Mouse (Mus musculus) stomach, embryonic 14.5 days (tissue): ENCODE measurements around the gene Tox2. TPM values are rescaled to one million over a fixed set of nuclear protein-coding genes. Genes with fewer than 3 reads are reported as not detected.

Experiments
- ATAC-seq: fragments of 200-750 bp; cut with Nextera tagmentation; 2 replicates; pipeline ENCODE4 v1.8.0; 2017; ENCODE audit warnings: low read depth, moderate TSS enrichment; ENCODE audit not compliant: insufficient number of reproducible peaks, insufficient read depth, low FRiP score
- H3K27ac ChIP-seq: fragments of 300-500 bp; sonication (generic); 2 replicates; pipeline ENCODE4 v1.5.1; 2014; ENCODE audit warnings: mild to moderate bottlenecking, low read length, moderate library complexity, mixed read lengths
- H3K27me3 ChIP-seq: fragments of 300-500 bp; sonication (generic); 2 replicates; pipeline ENCODE4 v1.6.1; 2014; ENCODE audit warnings: low read length, control low read depth, mixed read lengths; ENCODE audit not compliant: control insufficient read depth, insufficient read depth
- H3K36me3 ChIP-seq: fragments of 300-500 bp; sonication (generic); 2 replicates; pipeline ENCODE4 v1.6.1; 2014; ENCODE audit warnings: mild to moderate bottlenecking, control low read depth, low read length, moderate library complexity, mixed read lengths; ENCODE audit not compliant: control insufficient read depth, insufficient read depth
- H3K4me1 ChIP-seq: fragments of 300-500 bp; sonication (generic); 2 replicates; pipeline ENCODE4 v1.6.1; 2014; ENCODE audit warnings: low read length, control low read depth, mixed read lengths; ENCODE audit not compliant: control insufficient read depth, insufficient read depth
- H3K4me2 ChIP-seq: fragments of 300-500 bp; sonication (generic); replicated peaks from 2 replicates; pipeline ENCODE4 v1.6.1; 2014; ENCODE audit warnings: low read depth, low read length, control low read depth
- H3K4me3 ChIP-seq: fragments of 300-500 bp; sonication (generic); 2 replicates; pipeline ENCODE4 v1.5.1; 2014; ENCODE audit warnings: low read depth, low read length, control low read depth
- H3K9ac ChIP-seq: fragments of 300-500 bp; sonication (generic); replicated peaks from 2 replicates; pipeline ENCODE4 v1.6.1; 2014; ENCODE audit warnings: low read depth, mild to moderate bottlenecking, control low read depth, low read length, moderate library complexity, mixed read lengths
- H3K9me3 ChIP-seq: fragments of 300-500 bp; sonication (generic); 2 replicates; pipeline ENCODE4 v1.6.1; 2016; ENCODE audit warnings: low read depth, low read length, control low read depth; ENCODE audit not compliant: control insufficient read depth
- WGBS: fragments of 180-500 bp; shearing (Covaris S2); extraction: QIAGEN DNeasy Blood & Tissue Kit; methylation state at CpG from one replicate; pipeline ENCODE4 v1.1.7; 2014; 5-methylcytosine and 5-hydroxymethylcytosine counted together
- polyA plus RNA-seq: library from polyadenylated mRNA; unstranded; fragments of >200 nt; fragmentation: Nextera tagmentation; extraction: Ambion mirVana; gene quantifications from 2 replicates; pipeline ENCODE4 v1.2.1, GENCODE M21; 2014

Tox2 gene
- polyA plus RNA-seq, 1 experiment from 2014 or later: 7.1 TPM

DNA sequence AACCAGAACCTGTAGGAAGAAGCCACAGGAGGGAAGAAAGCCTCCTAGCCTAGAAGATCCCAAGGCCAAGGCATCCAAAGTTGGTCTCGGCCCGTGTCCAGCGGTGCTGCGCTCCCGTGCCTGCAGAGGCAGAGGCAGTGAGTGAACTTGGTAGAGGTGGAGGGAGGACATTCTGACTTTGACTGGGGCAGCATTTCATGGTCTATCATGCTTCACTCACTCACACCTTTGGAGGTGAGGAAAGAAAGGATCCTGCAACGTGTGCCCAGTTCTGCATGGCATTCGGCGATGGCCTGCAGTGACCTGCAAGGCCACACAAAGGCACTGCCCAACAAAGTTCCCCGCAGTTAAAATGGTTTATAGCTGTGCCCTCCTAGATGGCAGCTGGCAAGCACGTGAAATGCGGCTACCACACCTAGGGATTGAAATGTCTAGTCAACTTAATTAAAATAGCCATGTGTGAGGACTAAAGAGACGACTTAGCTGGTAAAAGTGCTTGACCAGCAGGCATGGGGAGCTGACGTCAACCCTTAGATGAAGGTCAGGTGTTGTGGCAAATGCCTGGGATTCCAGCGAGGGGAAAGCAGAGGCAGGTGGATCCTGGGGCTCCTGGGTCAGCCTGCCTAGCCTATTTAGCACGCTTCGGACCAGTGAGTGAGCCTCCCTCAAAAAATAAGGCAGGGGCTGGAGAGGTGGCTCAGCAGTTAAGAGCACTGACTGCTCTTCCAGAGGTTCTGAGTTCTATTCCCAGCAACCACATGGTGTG lies 158.1 kb downstream of the Tox2 start:
- WGBS: 81% methylated on average over 16 of the region's 16 CpGs
- H3K9me3 ChIP-seq: no peaks in the 10 kb centered on the region
- no peak for ATAC-seq
- no peaks in the 10 kb centered on the region for H3K27me3 ChIP-seq
- H3K27ac ChIP-seq: no peak overlapping the region
- H3K4me3 ChIP-seq: no peak overlapping the region
- H3K9ac ChIP-seq: no peak overlapping the region
- no peaks in the 10 kb centered on the region for H3K36me3 ChIP-seq
- peaks cover 17% of the 10 kb centered on the region for H3K4me1 ChIP-seq
- no peak overlapping the region for H3K4me2 ChIP-seq

DNA sequence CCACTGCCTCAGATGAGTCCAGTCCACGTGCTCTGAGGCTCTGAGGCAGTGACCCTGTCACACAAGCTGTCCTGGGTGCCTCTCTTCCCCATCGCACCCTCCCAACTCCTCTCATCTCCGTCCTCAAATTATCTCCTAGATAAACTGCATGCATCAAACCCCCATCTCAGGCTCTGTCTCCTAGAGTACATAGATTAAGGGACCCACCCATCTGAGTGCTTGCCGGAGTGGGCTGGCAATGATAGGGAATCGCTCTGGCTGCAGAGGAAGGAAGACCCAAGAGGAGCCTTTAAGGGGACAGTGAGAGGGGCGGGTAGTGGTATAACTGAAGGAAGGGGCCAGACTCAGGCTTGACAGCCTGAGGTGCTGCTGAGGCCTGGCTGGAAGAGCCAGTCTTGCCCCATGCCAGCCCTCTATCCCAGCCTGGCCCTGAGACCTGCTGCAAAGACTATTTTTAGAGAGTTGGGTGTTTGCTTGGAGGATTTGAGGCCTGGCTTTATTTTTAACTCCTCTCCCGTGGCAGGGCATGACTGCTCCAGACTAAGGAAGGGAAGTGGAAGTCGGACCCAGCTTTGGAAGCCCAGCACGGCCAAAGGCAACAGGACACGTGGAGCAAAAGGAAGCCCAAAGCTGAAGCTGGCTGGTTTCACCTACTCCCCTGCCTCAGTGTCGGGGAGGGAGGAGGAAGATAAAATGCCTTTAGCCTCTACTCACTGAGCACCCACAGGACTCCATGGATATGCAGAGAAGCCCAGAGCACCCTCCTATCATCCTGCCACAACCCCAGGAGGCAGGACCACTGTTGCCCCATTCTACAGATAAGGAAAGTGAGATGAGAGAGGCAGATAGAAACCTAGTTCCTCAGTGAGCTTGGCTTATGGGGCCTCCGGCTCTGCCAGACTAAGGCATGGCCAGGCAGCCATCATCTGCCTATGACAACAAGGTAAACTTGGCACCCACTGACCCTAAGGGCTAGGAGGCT lies 160.3 kb downstream of the Tox2 start:
- ATAC-seq: no peak
- Histone ChIP-seq H3K27ac (no peak overlapping the region), H3K4me2 (no peak overlapping the region), H3K36me3 (no peaks in the 10 kb centered on the region), H3K4me3 (no peak overlapping the region), H3K9ac (no peak overlapping the region), H3K4me1 (peaks cover 17% of the 10 kb centered on the region), H3K27me3 (no peaks in the 10 kb centered on the region), H3K9me3 (no peaks in the 10 kb centered on the region)
- 72% methylated on average over 12 of the region's 12 CpGs for WGBS

DNA sequence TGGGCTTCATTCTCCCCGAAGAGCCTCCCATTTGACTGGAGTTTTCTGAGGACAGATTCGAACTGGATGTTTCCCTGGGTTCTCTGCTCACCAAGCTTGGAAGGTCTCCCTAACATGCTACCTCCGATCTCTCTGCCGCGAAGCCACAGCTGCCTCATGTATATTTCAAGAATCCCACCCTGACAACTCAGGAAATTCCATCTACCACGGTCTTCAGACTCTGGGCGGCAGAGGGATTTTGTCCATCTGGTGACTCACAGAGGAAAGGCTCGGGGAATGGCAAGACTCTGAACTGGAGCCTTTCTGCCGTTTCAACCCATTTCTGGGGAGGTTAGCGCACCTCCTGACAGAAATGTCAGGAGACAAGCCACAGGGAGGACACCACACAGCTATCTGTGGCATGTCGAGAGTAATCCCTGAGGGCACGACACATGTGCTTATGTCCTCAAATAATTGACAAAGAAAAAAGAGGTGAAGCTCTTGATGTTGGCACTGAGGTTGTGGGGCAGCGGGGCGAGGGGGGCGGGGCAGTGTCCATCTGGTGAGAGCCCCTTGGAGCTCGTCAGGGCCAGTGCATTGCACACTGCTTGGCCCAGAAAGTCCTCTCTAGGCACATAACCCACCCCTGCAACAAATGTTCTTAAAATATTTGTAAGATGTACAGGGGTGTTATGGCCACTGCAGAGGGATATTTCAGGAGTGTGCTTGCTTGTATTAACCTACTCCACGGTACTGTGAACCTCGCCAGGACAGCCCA lies 162.0 kb downstream of the Tox2 start:
- 52% methylated on average over 18 of the region's 18 CpGs for WGBS
- H3K27ac ChIP-seq: peak overlapping the region; percentile 90
- H3K4me1 ChIP-seq: peaks cover 17% of the 10 kb centered on the region
- H3K27me3 ChIP-seq: no peaks in the 10 kb centered on the region
- peak; percentile 15; the same call in 1 of the 2 replicates for ATAC-seq
- no peaks in the 10 kb centered on the region for H3K36me3 ChIP-seq
- no peak overlapping the region for H3K4me3 ChIP-seq
- H3K9ac ChIP-seq: no peak overlapping the region
- H3K4me2 ChIP-seq: 0 out of 2 replicates have a peak overlapping the region, but pooled peaks have one; percentile 15
- no peaks in the 10 kb centered on the region for H3K9me3 ChIP-seq

DNA sequence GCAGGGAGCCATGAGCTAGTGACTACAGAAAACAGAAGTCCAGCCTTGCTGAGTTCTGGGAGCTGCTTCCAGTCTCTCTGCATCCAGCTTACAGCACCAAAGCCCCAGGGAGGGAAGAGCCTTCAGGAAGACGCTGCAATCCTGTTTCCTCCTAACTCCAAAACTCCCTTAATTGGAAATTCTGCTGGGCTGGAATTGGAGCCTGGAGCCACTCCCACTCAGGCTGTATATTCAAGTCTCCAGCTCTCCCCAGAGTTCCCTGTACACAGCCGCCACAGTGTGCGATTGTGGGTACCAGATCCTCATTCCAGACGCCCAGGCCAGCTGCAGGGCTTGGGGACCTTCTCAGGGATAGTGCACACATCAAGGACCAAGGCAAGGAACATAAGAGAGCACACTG lies 167.2 kb downstream of the Tox2 start:
- Histone ChIP-seq H3K36me3 (no peaks in the 10 kb centered on the region), H3K9ac (no peak overlapping the region), H3K9me3 (no peaks in the 10 kb centered on the region), H3K27ac (peak overlapping the region; percentile 89), H3K4me1 (peaks cover 5% of the 10 kb centered on the region; the same call in 1 of the 2 replicates), H3K27me3 (no peaks in the 10 kb centered on the region), H3K4me3 (no peak overlapping the region), H3K4me2 (no peak overlapping the region)
- peak; percentile 72; the same call in 1 of the 2 replicates for ATAC-seq
- 31% methylated on average over 4 of the region's 4 CpGs for WGBS

DNA sequence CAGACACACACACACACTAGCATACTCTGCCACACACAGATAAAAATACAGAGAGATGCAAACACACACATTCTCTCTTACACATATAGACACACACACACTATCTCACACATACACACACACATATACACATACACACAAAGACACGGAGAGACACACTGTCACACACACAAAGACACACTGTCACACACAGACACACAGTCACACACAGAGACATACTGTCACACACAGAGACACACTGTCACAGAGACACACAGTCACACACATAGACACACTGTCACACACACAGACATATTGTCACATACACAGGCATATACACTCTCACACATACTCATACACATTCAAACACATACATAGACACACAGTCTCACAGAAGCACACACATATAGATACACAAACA lies 169.7 kb downstream of the Tox2 start:
- ATAC-seq: no peak
- Histone ChIP-seq H3K27ac (no peak overlapping the region), H3K36me3 (no peaks in the 10 kb centered on the region), H3K4me2 (no peak overlapping the region), H3K9ac (no peak overlapping the region), H3K27me3 (peaks cover 9% of the 10 kb centered on the region; the same call in 1 of the 2 replicates), H3K9me3 (no peaks in the 10 kb centered on the region), H3K4me3 (no peak overlapping the region), H3K4me1 (0 out of 2 replicates have a peak, but pooled peaks cover 4% of the 10 kb centered on the region)
- WGBS: 83% methylated on average over 1 of the region's 1 CpGs

Other genes starting within 250 kb of the Tox2 start
- gene Sgk2, start 215.8 kb upstream of the Tox2 start, polyA plus RNA-seq: 0.08 TPM in 1 of 2 replicates, not detected in the other
- gene Ift52, start 185.8 kb upstream of the Tox2 start, polyA plus RNA-seq: 50.7 and 53.5 TPM in 2 replicates
- 20.1 and 22.4 TPM in 2 replicates for gene Mybl2, start 148.4 kb upstream of the Tox2 start, polyA plus RNA-seq
- not detected in 2 replicates for gene Gtsf1l, start 115.3 kb upstream of the Tox2 start, polyA plus RNA-seq
- gene Jph2, start 194.9 kb downstream of the Tox2 start, polyA plus RNA-seq: 6.5 and 6.7 TPM in 2 replicates
- 84.9 and 89.2 TPM in 2 replicates for gene Oser1, start 221.6 kb downstream of the Tox2 start, polyA plus RNA-seq
- 5.3 and 8.4 TPM in 2 replicates for gene Gdap1l1, start 235.4 kb downstream of the Tox2 start, polyA plus RNA-seq